Mouse (Mus musculus) bone marrow, adult 2 months (tissue): ENCODE results near the gene Mst1.

Experiments
- CTCF ChIP-seq: fragments of 200-500 bp; IDR thresholded peaks from 2 replicates; pipeline ENCODE4 v1.5.1; 2011; ENCODE audit warnings: low read length, control low read depth; ENCODE audit not compliant: control insufficient read depth, insufficient read depth
- POLR2A ChIP-seq: fragments of 200-500 bp; IDR thresholded peaks from 2 replicates; pipeline ENCODE4 v1.6.1; 2011; ENCODE audit warnings: low read depth, mild to moderate bottlenecking, control low read depth, low read length, borderline replicate concordance; ENCODE audit not compliant: control insufficient read depth

DNA sequence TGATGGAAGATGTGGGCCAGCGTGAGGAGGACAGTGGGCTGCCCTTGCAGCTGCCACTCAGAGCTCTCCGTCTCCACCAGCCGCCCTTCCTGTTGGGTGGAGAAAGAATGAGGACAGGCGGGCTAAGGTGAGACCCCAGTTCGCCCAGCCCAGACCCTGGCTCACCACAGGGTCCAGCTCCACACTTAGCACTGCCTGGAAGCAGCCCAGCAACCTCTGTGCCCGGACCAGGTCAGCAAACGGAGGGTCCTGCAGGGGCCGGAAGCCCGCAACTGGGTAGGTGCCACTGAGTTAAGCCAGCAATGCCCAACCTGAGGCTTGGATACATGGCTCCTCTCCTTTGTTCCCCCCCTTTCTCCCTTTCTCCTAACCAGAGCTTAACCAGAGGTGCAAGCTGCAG, 11.2 kb upstream of the Mst1 start:
- TF ChIP-seq CTCF (no peak), POLR2A (no peak)
